Mouse (Mus musculus): ENCODE results near the gene Muc5ac.

DNA sequence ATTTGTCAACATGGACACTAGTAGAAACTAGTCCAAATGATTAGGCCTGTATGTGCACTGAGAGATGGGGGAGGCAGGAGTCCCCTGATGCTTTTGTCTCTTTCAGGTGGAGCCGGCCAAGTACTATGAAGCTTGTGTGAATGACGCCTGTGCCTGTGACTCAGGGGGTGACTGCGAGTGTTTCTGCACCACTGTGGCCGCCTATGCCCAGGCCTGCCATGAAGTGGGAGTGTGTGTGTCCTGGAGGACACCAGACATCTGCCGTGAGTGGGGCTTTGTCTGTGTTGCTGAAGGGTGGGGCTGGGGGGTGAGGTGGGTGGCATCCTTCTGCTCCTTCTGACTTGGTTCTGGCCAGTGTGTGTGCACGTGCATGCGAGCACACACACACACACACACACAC lies 14.4 kb downstream of the Muc5ac start:
- TF ChIP-seq POLR2A (IDR thresholded peaks at IDR 0.05; ENCODE audit: borderline replicate concordance, insufficient read depth, low read length), result no peak
- no peak for TF ChIP-seq CTCF (IDR thresholded peaks at IDR 0.05; ENCODE audit: borderline replicate concordance, insufficient read depth, low read depth, low read length)
